Mouse (Mus musculus): ENCODE data around the gene Hacl1. TPM values are rescaled to one million over a fixed set of nuclear protein-coding genes. Genes with fewer than 3 reads are reported as not detected.

Gene Hacl1
- total and polyA plus RNA-seq, 2 experiments from 2014 or later = 6.5 to 7.7 TPM

GRCm38 (mm10) chr14:31666931-31667705, 26.0 kb upstream of the Hacl1 start:
- Histone ChIP-seq H3K4me3 (ENCODE audit: low read depth, low read length) (no peak overlapping the region), H3K27me3 (ENCODE audit: insufficient read depth, low read length) (no peaks in the 10 kb centered on the region), H3K9ac (no peak overlapping the region), H3K36me3 (ENCODE audit: insufficient read depth) (peaks cover 6% of the 10 kb centered on the region), H3K9me3 (ENCODE audit: low read length) (no peaks in the 10 kb centered on the region), H3K27ac (ENCODE audit: low read depth, low read length) (no peak overlapping the region), H3K4me1 (ENCODE audit: insufficient read depth) (peaks cover 15% of the 10 kb centered on the region), H3K4me2 (ENCODE audit: low read depth) (no peak overlapping the region)
- WGBS = 95% methylated on average over 28 of the region's 28 CpGs
- no peak for ATAC-seq
- no peak for DNase-seq
- TF ChIP-seq CTCF (IDR thresholded peaks at IDR 0.05; ENCODE audit: low read depth) = no peak

DNA sequence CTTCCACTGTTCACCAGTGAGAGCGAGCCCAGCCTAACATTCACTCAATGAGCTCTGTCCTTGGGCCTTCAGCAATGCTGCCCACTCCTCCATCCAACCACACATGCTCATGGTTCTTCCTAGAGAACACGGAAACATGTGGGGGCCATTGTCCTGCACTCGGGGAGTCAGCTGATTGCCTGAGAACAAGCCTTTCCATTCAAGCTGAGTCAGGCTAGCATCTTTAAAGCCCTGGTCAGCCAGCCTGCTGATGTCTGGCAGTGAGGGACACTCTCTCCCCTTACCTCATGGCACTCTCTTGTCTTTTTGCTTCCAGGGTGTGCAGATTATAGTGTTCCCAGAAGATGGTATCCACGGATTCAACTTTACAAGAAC, 24.5 kb upstream of the Hacl1 start:
- no peaks in the 10 kb centered on the region for H3K9me3 ChIP-seq (ENCODE audit: low read length)
- H3K4me3 ChIP-seq (ENCODE audit: low read depth, low read length) = no peak overlapping the region
- ATAC-seq = no peak
- H3K36me3 ChIP-seq (ENCODE audit: insufficient read depth) = peaks cover 6% of the 10 kb centered on the region
- H3K9ac ChIP-seq = no peak overlapping the region
- no peak for DNase-seq
- 83% methylated on average over 4 of the region's 4 CpGs for WGBS
- no peaks in the 10 kb centered on the region for H3K27me3 ChIP-seq (ENCODE audit: insufficient read depth, low read length)
- no peak for TF ChIP-seq CTCF (IDR thresholded peaks at IDR 0.05; ENCODE audit: low read depth)
- peaks cover 15% of the 10 kb centered on the region for H3K4me1 ChIP-seq (ENCODE audit: insufficient read depth)
- no peak overlapping the region for H3K27ac ChIP-seq (ENCODE audit: low read depth, low read length)
- H3K4me2 ChIP-seq (ENCODE audit: low read depth) = no peak overlapping the region

- Histone ChIP-seq H3K36me3 (ENCODE audit: insufficient read depth) (peaks cover 6% of the 10 kb centered on the region), H3K9me3 (ENCODE audit: low read length) (no peaks in the 10 kb centered on the region), H3K9ac (no peak overlapping the region), H3K4me1 (ENCODE audit: insufficient read depth) (peaks cover 13% of the 10 kb centered on the region), H3K27me3 (ENCODE audit: insufficient read depth, low read length) (no peaks in the 10 kb centered on the region), H3K4me2 (ENCODE audit: low read depth) (no peak overlapping the region), H3K27ac (ENCODE audit: low read depth, low read length) (peak overlapping the region; percentile 54), H3K4me3 (ENCODE audit: low read depth, low read length) (no peak overlapping the region)
- DNase-seq (no peak), ATAC-seq (no peak)
- 64% methylated on average over 12 of the region's 12 CpGs for WGBS
- no peak for TF ChIP-seq CTCF (IDR thresholded peaks at IDR 0.05; ENCODE audit: low read depth)
Measured at GRCm38 (mm10) chr14:31664903-31665565, 23.9 kb upstream of the Hacl1 start.

- ATAC-seq = no peak
- H3K9ac ChIP-seq = no peak overlapping the region
- H3K4me2 ChIP-seq (ENCODE audit: low read depth) = no peak overlapping the region
- H3K4me1 ChIP-seq (ENCODE audit: insufficient read depth) = peaks cover 6% of the 10 kb centered on the region
- TF ChIP-seq CTCF (IDR thresholded peaks at IDR 0.05; ENCODE audit: low read depth) = no peak
- H3K27ac ChIP-seq (ENCODE audit: low read depth, low read length) = peak overlapping the region; percentile 45
- H3K27me3 ChIP-seq (ENCODE audit: insufficient read depth, low read length) = no peaks in the 10 kb centered on the region
- H3K4me3 ChIP-seq (ENCODE audit: low read depth, low read length) = no peak overlapping the region
- 31% methylated on average over 18 of the region's 18 CpGs for WGBS
- H3K9me3 ChIP-seq (ENCODE audit: low read length) = no peaks in the 10 kb centered on the region
- DNase-seq = no peak
- peaks cover 6% of the 10 kb centered on the region for H3K36me3 ChIP-seq (ENCODE audit: insufficient read depth)
Measured at GRCm38 (mm10) chr14:31664100-31664902, 23.2 kb upstream of the Hacl1 start.

GRCm38 (mm10) chr14:31663376-31664099, 22.5 kb upstream of the Hacl1 start:
- Histone ChIP-seq H3K27me3 (ENCODE audit: insufficient read depth, low read length) (no peaks in the 10 kb centered on the region), H3K4me2 (ENCODE audit: low read depth) (no peak overlapping the region), H3K36me3 (ENCODE audit: insufficient read depth) (peaks cover 6% of the 10 kb centered on the region), H3K4me1 (ENCODE audit: insufficient read depth) (peaks cover 6% of the 10 kb centered on the region), H3K9me3 (ENCODE audit: low read length) (no peaks in the 10 kb centered on the region), H3K9ac (no peak overlapping the region), H3K4me3 (ENCODE audit: low read depth, low read length) (no peak overlapping the region), H3K27ac (ENCODE audit: low read depth, low read length) (peak overlapping the region; percentile 98)
- ATAC-seq (no peak), DNase-seq (no peak)
- no peak for TF ChIP-seq CTCF (IDR thresholded peaks at IDR 0.05; ENCODE audit: low read depth)
- 86% methylated on average over 13 of the region's 13 CpGs for whole genome bisulfite sequencing

GRCm38 (mm10) chr14:31662555-31663211, 21.6 kb upstream of the Hacl1 start:
- Histone ChIP-seq H3K4me3 (ENCODE audit: low read depth, low read length) (peak overlapping the region; percentile 39), H3K36me3 (ENCODE audit: insufficient read depth) (peaks cover 6% of the 10 kb centered on the region), H3K9ac (peak overlapping the region; percentile 69), H3K27me3 (ENCODE audit: insufficient read depth, low read length) (no peaks in the 10 kb centered on the region), H3K9me3 (ENCODE audit: low read length) (no peaks in the 10 kb centered on the region), H3K4me1 (ENCODE audit: insufficient read depth) (peaks cover 6% of the 10 kb centered on the region), H3K4me2 (ENCODE audit: low read depth) (peak overlapping the region; percentile 51), H3K27ac (ENCODE audit: low read depth, low read length) (peak overlapping the region; percentile 98)
- 0 out of 2 replicates have a peak, but pooled peaks have one; percentile 0 for ATAC-seq
- no peak for TF ChIP-seq CTCF (IDR thresholded peaks at IDR 0.05; ENCODE audit: low read depth)
- WGBS = 24% methylated on average over 9 of the region's 9 CpGs
- DNase-seq = no peak

Data from forebrain, postnatal 0 days (tissue).